Mouse (Mus musculus) kidney, embryonic 14.5 days (tissue): ENCODE measurements around the gene Sept9. TPM values are rescaled to one million over a fixed set of nuclear protein-coding genes. Genes with fewer than 3 reads are reported as not detected.

Source experiments
- ATAC-seq: fragments of 200-750 bp; cut with Nextera tagmentation; 2 replicates; pipeline ENCODE4 v1.8.0; 2017; ENCODE audit warnings: moderate number of reproducible peaks, mild to moderate bottlenecking, moderate TSS enrichment, moderate library complexity; ENCODE audit not compliant: low FRiP score, low TSS enrichment
- H3K27ac ChIP-seq: fragments of 300-500 bp; sonication (generic); 2 replicates; pipeline ENCODE4 v1.5.1; 2014; ENCODE audit warnings: low read depth, mild to moderate bottlenecking, low read length, moderate library complexity, mixed read lengths
- H3K27me3 ChIP-seq: fragments of 300-500 bp; sonication (generic); 2 replicates; pipeline ENCODE4 v1.6.1; 2014; ENCODE audit warnings: mild to moderate bottlenecking, low read length; ENCODE audit not compliant: control insufficient read depth, insufficient read depth
- H3K36me3 ChIP-seq: fragments of 300-500 bp; sonication (generic); 2 replicates; pipeline ENCODE4 v1.6.1; 2014; ENCODE audit warnings: low read length, mixed read lengths; ENCODE audit not compliant: control insufficient read depth, insufficient read depth
- H3K4me1 ChIP-seq: fragments of 300-500 bp; sonication (generic); 2 replicates; pipeline ENCODE4 v1.6.1; 2014; ENCODE audit warnings: low read length, mixed read lengths; ENCODE audit not compliant: control insufficient read depth, insufficient read depth
- H3K4me2 ChIP-seq: fragments of 300-500 bp; sonication (generic); replicated peaks from 2 replicates; pipeline ENCODE4 v1.6.1; 2014; ENCODE audit warnings: low read depth, mild to moderate bottlenecking, low read length
- H3K4me3 ChIP-seq: fragments of 300-500 bp; sonication (generic); 2 replicates; pipeline ENCODE4 v1.5.1; 2014; ENCODE audit warnings: mild to moderate bottlenecking, low read length
- H3K9ac ChIP-seq: fragments of 300-500 bp; sonication (generic); 2 replicates; pipeline ENCODE4 v1.6.1; 2014; ENCODE audit warnings: low read depth, mild to moderate bottlenecking, low read length, moderate library complexity
- H3K9me3 ChIP-seq: fragments of 300-500 bp; sonication (generic); 2 replicates; pipeline ENCODE4 v1.6.1; 2016; ENCODE audit warnings: low read length; ENCODE audit not compliant: control insufficient read depth
- WGBS: fragments of 180-500 bp; shearing (Covaris S2); extraction: QIAGEN DNeasy Blood & Tissue Kit; methylation state at CpG from one replicate; pipeline ENCODE4 v1.1.7; 2014; 5-methylcytosine and 5-hydroxymethylcytosine counted together
- polyA plus RNA-seq: library from polyadenylated mRNA; unstranded; fragments of >200 nt; fragmentation: Nextera tagmentation; extraction: Ambion mirVana; gene quantifications from 2 replicates; pipeline ENCODE4 v1.2.1, GENCODE M21; 2014

The Sept9 gene
- polyA plus RNA-seq, 1 experiment from 2014 or later: 104 TPM

DNA sequence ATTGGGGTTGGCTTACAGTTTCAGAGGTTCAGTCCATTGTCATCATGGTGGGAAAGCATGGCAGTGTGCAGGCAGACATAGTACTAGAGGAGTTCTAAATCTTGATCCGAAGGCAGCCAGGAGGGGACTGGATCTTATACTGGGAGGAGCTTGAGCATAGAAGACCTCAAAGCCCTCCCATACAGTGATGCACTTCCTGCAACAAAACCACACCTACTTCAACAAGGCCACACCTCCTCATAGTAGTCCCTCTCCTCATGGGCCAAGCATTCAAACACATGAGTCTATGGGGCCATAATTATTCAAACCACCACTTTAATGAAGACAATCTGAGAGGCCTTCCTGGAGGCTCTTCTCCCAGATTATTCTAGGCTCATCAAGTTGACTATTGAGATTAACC is 57.8 kb downstream of the Sept9 start:
- Histone ChIP-seq H3K9me3 (no peaks in the 10 kb centered on the region), H3K36me3 (no peaks in the 10 kb centered on the region), H3K27ac (no peak overlapping the region), H3K4me3 (no peak overlapping the region), H3K27me3 (no peaks in the 10 kb centered on the region), H3K9ac (no peak overlapping the region), H3K4me2 (no peak overlapping the region), H3K4me1 (peaks cover 21% of the 10 kb centered on the region)
- no peak for ATAC-seq
- 93% methylated on average over 1 of the region's 1 CpGs for WGBS

DNA sequence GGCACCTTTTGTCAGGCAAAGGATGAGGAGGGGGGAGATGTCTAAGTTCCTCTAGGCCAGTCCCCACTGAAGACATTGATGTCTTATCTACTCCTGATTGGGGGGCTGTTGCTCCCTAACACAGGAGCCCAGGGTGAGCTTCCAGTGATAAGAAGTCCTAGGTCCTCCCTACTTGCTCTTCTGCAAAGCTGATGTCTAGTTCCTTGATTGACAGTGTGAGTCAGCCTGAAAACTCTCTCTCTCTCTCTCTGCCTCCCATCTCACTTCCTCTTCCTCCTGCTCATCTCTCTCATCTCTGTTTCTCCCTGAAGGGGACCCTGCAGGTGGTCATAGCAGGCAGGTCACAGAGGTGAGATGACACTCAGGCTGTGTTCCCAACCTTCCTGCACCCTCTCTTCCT is 58.4 kb downstream of the Sept9 start:
- H3K4me3 ChIP-seq: no peak overlapping the region
- no peaks in the 10 kb centered on the region for H3K9me3 ChIP-seq
- ATAC-seq: no peak
- H3K9ac ChIP-seq: no peak overlapping the region
- H3K4me2 ChIP-seq: no peak overlapping the region
- H3K4me1 ChIP-seq: peaks cover 21% of the 10 kb centered on the region
- H3K36me3 ChIP-seq: no peaks in the 10 kb centered on the region
- H3K27ac ChIP-seq: no peak overlapping the region
- H3K27me3 ChIP-seq: no peaks in the 10 kb centered on the region

DNA sequence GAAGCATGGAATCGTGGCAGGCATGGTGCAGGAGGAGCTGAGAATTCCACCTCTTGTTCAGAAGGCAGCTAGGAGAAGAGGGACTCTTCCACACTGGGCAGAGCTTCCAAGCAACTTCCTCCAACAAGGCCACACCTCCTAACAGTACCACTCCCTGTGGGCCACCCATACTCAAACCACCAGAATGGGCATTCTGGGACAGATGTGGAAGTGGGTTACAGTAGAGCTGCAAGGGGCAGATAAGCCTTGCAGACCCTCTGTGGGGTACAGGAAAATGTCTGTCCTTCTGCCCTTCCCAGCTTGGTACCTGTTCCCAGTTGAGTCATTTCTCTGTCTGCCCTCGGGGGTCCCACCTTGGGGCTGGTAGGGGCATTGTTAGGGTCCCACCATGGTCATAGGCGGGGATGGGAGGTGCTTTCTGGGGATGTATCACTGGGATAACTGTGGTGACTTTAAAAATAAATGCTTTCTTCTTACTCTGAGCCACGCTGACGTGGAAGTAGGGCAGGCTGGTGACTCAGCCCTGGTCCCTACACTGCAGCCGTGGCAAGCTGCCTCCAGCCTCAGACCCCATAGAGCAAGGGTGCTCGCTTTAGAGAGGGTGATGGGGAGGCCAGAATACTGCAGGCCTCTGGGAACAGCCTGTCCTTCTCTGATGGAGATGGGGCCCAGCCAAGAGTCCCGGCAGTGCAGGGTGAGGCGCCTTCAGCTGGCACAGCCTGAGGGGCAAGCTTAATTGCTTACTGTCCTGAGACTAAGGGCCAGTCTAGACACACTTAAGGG is 59.9 kb downstream of the Sept9 start:
- ATAC-seq: no peak
- Histone ChIP-seq H3K4me2 (no peak overlapping the region), H3K9ac (no peak overlapping the region), H3K4me1 (peaks cover 25% of the 10 kb centered on the region), H3K4me3 (no peak overlapping the region), H3K27ac (no peak overlapping the region), H3K27me3 (no peaks in the 10 kb centered on the region), H3K9me3 (no peaks in the 10 kb centered on the region), H3K36me3 (no peaks in the 10 kb centered on the region)
- 82% methylated on average over 9 of the region's 9 CpGs for WGBS

GRCm38 (mm10) chr11:117260631-117261030 is 61.2 kb downstream of the Sept9 start:
- 71% methylated on average over 9 of the region's 9 CpGs for WGBS
- Histone ChIP-seq H3K27me3 (no peaks in the 10 kb centered on the region), H3K36me3 (no peaks in the 10 kb centered on the region), H3K9me3 (no peaks in the 10 kb centered on the region), H3K27ac (no peak overlapping the region), H3K4me2 (no peak overlapping the region), H3K4me3 (no peak overlapping the region), H3K4me1 (peaks cover 28% of the 10 kb centered on the region), H3K9ac (no peak overlapping the region)
- ATAC-seq: no peak

GRCm38 (mm10) chr11:117263096-117263808 is 63.8 kb downstream of the Sept9 start:
- Histone ChIP-seq H3K9me3 (no peaks in the 10 kb centered on the region), H3K4me3 (no peak overlapping the region), H3K27me3 (no peaks in the 10 kb centered on the region), H3K9ac (no peak overlapping the region), H3K4me1 (peaks cover 29% of the 10 kb centered on the region), H3K27ac (peak overlapping the region; percentile 8; the same call in 1 of the 2 replicates), H3K4me2 (no peak overlapping the region), H3K36me3 (no peaks in the 10 kb centered on the region)
- 39% methylated on average over 9 of the region's 9 CpGs for WGBS
- no peak for ATAC-seq

GRCm38 (mm10) chr11:117264162-117265021 is 64.9 kb downstream of the Sept9 start:
- H3K9me3 ChIP-seq: no peaks in the 10 kb centered on the region
- ATAC-seq: no peak
- H3K4me2 ChIP-seq: no peak overlapping the region
- H3K9ac ChIP-seq: no peak overlapping the region; the same call in 1 of the 2 replicates
- H3K27me3 ChIP-seq: no peaks in the 10 kb centered on the region
- H3K4me1 ChIP-seq: peaks cover 40% of the 10 kb centered on the region
- no peak overlapping the region for H3K4me3 ChIP-seq
- no peaks in the 10 kb centered on the region for H3K36me3 ChIP-seq
- peak overlapping the region; percentile 8; the same call in 1 of the 2 replicates for H3K27ac ChIP-seq
- WGBS: 61% methylated on average over 13 of the region's 13 CpGs

- Histone ChIP-seq H3K4me2 (peak overlapping the region; percentile 84), H3K4me1 (peaks cover 50% of the 10 kb centered on the region), H3K9ac (peak overlapping the region; percentile 82; the same call in 1 of the 2 replicates), H3K4me3 (peak overlapping the region; percentile 82), H3K9me3 (no peaks in the 10 kb centered on the region), H3K27me3 (no peaks in the 10 kb centered on the region), H3K27ac (peak overlapping the region; percentile 95), H3K36me3 (no peaks in the 10 kb centered on the region)
- WGBS: 3% methylated on average over 18 of the region's 18 CpGs
- ATAC-seq: peak; percentile 66
These were observed 66.0 kb downstream of the Sept9 start for GRCm38 (mm10) chr11:117265270-117265980.
